Mouse (Mus musculus): ENCODE results near the gene Ccdc114. TPM values are rescaled to one million over a fixed set of nuclear protein-coding genes. Genes with fewer than 3 reads are reported as not detected.

Ccdc114 gene
- polyA plus RNA-seq, 1 experiment from 2014 or later: 3.5 TPM

Other genes with a start within 250 kb of the Ccdc114 start
- 0.50 and 2.6 TPM in 2 replicates for gene Ntn5, start 240.1 kb upstream of the Ccdc114 start, polyA plus RNA-seq (2015; fragmentation: Nextera tagmentation; extraction: Ambion mirVana)
- gene Sec1, start 229.7 kb upstream of the Ccdc114 start, polyA plus RNA-seq (2015; fragmentation: Nextera tagmentation; extraction: Ambion mirVana): 0.56 and 0.97 TPM in 2 replicates
- 13.3 and 13.7 TPM in 2 replicates for gene Car11, start 224.2 kb upstream of the Ccdc114 start, polyA plus RNA-seq (2015; fragmentation: Nextera tagmentation; extraction: Ambion mirVana)
- gene Dbp, start 219.0 kb upstream of the Ccdc114 start, polyA plus RNA-seq (2015; fragmentation: Nextera tagmentation; extraction: Ambion mirVana): 4.3 and 4.7 TPM in 2 replicates
- 942 and 1,034 TPM in 2 replicates for gene Rpl18, start 208.6 kb upstream of the Ccdc114 start, polyA plus RNA-seq (2015; fragmentation: Nextera tagmentation; extraction: Ambion mirVana)
- 38.5 and 39.7 TPM in 2 replicates for gene Sphk2, start 206.1 kb upstream of the Ccdc114 start, polyA plus RNA-seq (2015; fragmentation: Nextera tagmentation; extraction: Ambion mirVana)
- 0.76 and 0.78 TPM in 2 replicates for gene Fam83e, start 202.9 kb upstream of the Ccdc114 start, polyA plus RNA-seq (2015; fragmentation: Nextera tagmentation; extraction: Ambion mirVana)
- gene Spaca4, start 198.3 kb upstream of the Ccdc114 start, polyA plus RNA-seq (2015; fragmentation: Nextera tagmentation; extraction: Ambion mirVana): not detected in 2 replicates
- 1.6 and 2.0 TPM in 2 replicates for gene Lmtk3, start 140.3 kb upstream of the Ccdc114 start, polyA plus RNA-seq (2015; fragmentation: Nextera tagmentation; extraction: Ambion mirVana)
- 82.1 and 91.0 TPM in 2 replicates for gene Sult2b1, start 139.4 kb upstream of the Ccdc114 start, polyA plus RNA-seq (2015; fragmentation: Nextera tagmentation; extraction: Ambion mirVana)
- 87.9 and 98.8 TPM in 2 replicates for gene Cyth2, start 109.5 kb upstream of the Ccdc114 start, polyA plus RNA-seq (2015; fragmentation: Nextera tagmentation; extraction: Ambion mirVana)
- 1.4 and 1.5 TPM in 2 replicates for gene Kcnj14, start 99.3 kb upstream of the Ccdc114 start, polyA plus RNA-seq (2015; fragmentation: Nextera tagmentation; extraction: Ambion mirVana)
- gene Grwd1, start 93.1 kb upstream of the Ccdc114 start, polyA plus RNA-seq (2015; fragmentation: Nextera tagmentation; extraction: Ambion mirVana): 56.3 and 59.3 TPM in 2 replicates
- gene Kdelr1, start 51.3 kb upstream of the Ccdc114 start, polyA plus RNA-seq (2015; fragmentation: Nextera tagmentation; extraction: Ambion mirVana): 79.4 and 97.8 TPM in 2 replicates
- 0.48 and 0.68 TPM in 2 replicates for gene Grin2d, start 45.7 kb upstream of the Ccdc114 start, polyA plus RNA-seq (2015; fragmentation: Nextera tagmentation; extraction: Ambion mirVana)
- gene Syngr4, start 27.4 kb upstream of the Ccdc114 start, polyA plus RNA-seq (2015; fragmentation: Nextera tagmentation; extraction: Ambion mirVana): 0.49 and 0.86 TPM in 2 replicates
- 4.4 and 5.5 TPM in 2 replicates for gene Tmem143, start 27.1 kb upstream of the Ccdc114 start, polyA plus RNA-seq (2015; fragmentation: Nextera tagmentation; extraction: Ambion mirVana)
- 328 and 364 TPM in 2 replicates for gene Emp3, start 2.7 kb upstream of the Ccdc114 start, polyA plus RNA-seq (2015; fragmentation: Nextera tagmentation; extraction: Ambion mirVana)
- gene Abcc6, start 106.2 kb downstream of the Ccdc114 start, polyA plus RNA-seq (2015; fragmentation: Nextera tagmentation; extraction: Ambion mirVana): 0.29 and 0.35 TPM in 2 replicates
- gene Nomo1, start 109.6 kb downstream of the Ccdc114 start, polyA plus RNA-seq (2015; fragmentation: Nextera tagmentation; extraction: Ambion mirVana): 32.4 and 35.3 TPM in 2 replicates
- gene Kcnj11, start 176.7 kb downstream of the Ccdc114 start, polyA plus RNA-seq (2015; fragmentation: Nextera tagmentation; extraction: Ambion mirVana): 0.18 and 0.92 TPM in 2 replicates